Mouse (Mus musculus) liver, embryonic 14.5 days (tissue): ENCODE data around the gene Clcn7. TPM values are rescaled to one million over a fixed set of nuclear protein-coding genes. Genes with fewer than 3 reads are reported as not detected.

ENCODE experiments used
- ATAC-seq: fragments of 200-750 bp; cut with Nextera tagmentation; 2 replicates; pipeline ENCODE4 v1.8.0; 2017; ENCODE audit warnings: moderate number of reproducible peaks, mild to moderate bottlenecking, moderate library complexity; ENCODE audit not compliant: insufficient read depth
- DNase-seq, 3 experiments: peaks; one replicate each; pipeline ENCODE4 v3.0.0-alpha.2; 2012 to 2013; ENCODE audit warnings: low read depth in 3 of 3, low spot score in 3 of 3
- H3K27ac ChIP-seq: fragments of 300-500 bp; sonication (generic); 2 replicates; pipeline ENCODE4 v1.5.1; 2014; ENCODE audit warnings: moderate library complexity, mild to moderate bottlenecking, control low read depth, inconsistent platforms
- H3K27me3 ChIP-seq: fragments of 300-500 bp; sonication (generic); 2 replicates; pipeline ENCODE4 v1.6.1; 2014; ENCODE audit warnings: mild to moderate bottlenecking, low read length, moderate library complexity; ENCODE audit not compliant: control insufficient read depth, insufficient read depth
- H3K36me3 ChIP-seq: fragments of 300-500 bp; sonication (generic); replicated peaks from 2 replicates; pipeline ENCODE4 v1.6.1; 2014; ENCODE audit warnings: low read depth; ENCODE audit not compliant: control insufficient read depth, insufficient read depth
- H3K4me1 ChIP-seq, 2 experiments: fragments of 200-500 bp in 1 of 2; fragments of 300-500 bp in 1 of 2; sonication (generic) in 1 of 2; replicated peaks; 2 replicates each; pipeline ENCODE4 v1.6.1; 2012 to 2014; ENCODE audit warnings: antibody characterized with exemption in 1 of 2, inconsistent platforms in 1 of 2, low read length in 1 of 2; ENCODE audit not compliant: control insufficient read depth in 2 of 2, insufficient read depth in 2 of 2
- H3K4me2 ChIP-seq: fragments of 300-500 bp; sonication (generic); 2 replicates; pipeline ENCODE4 v1.6.1; 2014; ENCODE audit warnings: low read depth, mild to moderate bottlenecking, control low read depth, moderate library complexity
- H3K4me3 ChIP-seq, 2 experiments: fragments of 200-500 bp in 1 of 2; fragments of 300-500 bp in 1 of 2; sonication (generic) in 1 of 2; 2 replicates each; pipeline ENCODE4 v1.5.1; 2012 to 2014; ENCODE audit warnings: low read depth in 2 of 2, low read length in 2 of 2, mild to moderate bottlenecking in 2 of 2, control low read depth in 1 of 2, inconsistent platforms in 1 of 2, moderate library complexity in 1 of 2; ENCODE audit not compliant: insufficient read depth in 1 of 2
- H3K9ac ChIP-seq: fragments of 300-500 bp; sonication (generic); replicated peaks from 2 replicates; pipeline ENCODE4 v1.6.1; 2014; ENCODE audit warnings: mild to moderate bottlenecking, control low read depth, moderate library complexity
- H3K9me3 ChIP-seq: fragments of 300-500 bp; sonication (generic); 2 replicates; pipeline ENCODE4 v1.6.1; 2016; ENCODE audit warnings: low read length, mixed read lengths; ENCODE audit not compliant: control insufficient read depth
- CTCF ChIP-seq: IDR thresholded peaks from 2 replicates; pipeline ENCODE4 v1.5.1; 2016; ENCODE audit warnings: antibody characterized with exemption, low read depth, control low read depth
- EP300 ChIP-seq: IDR thresholded peaks from 2 replicates; pipeline ENCODE4 v1.6.1; 2016; ENCODE audit warnings: antibody characterized with exemption, low read depth
- WGBS: fragments of 180-500 bp; shearing (Covaris S2); extraction: QIAGEN DNeasy Blood & Tissue Kit; methylation state at CpG from one replicate; pipeline ENCODE4 v1.1.7; 2014; ENCODE audit not compliant: insufficient replicate concordance; 5-methylcytosine and 5-hydroxymethylcytosine counted together
- polyA plus RNA-seq, 2 experiments: library from polyadenylated mRNA; depleted of rRNA in 1 of 2; stranded (reverse) in 1 of 2; unstranded in 1 of 2; fragments of >200 nt; fragmentation: Nextera tagmentation in 1 of 2; extraction: Ambion mirVana in 1 of 2; gene quantifications; 2 replicates each; pipeline versions ENCODE4 v1.2.1 to v1.2.3; 2012 to 2014

The Clcn7 gene
- polyA plus RNA-seq, 2 experiments, result 7.9 to 8.8 TPM

- no peaks in the 10 kb centered on the region for H3K4me1 ChIP-seq
- no peak for DNase-seq
Measured at GRCm38 (mm10) chr17:25165970-25166671, 32.9 kb downstream of the Clcn7 start.

GRCm38 (mm10) chr17:25169706-25170105 lies 36.5 kb downstream of the Clcn7 start:
- DNase-seq (no peak), ATAC-seq (no peak)
- Histone ChIP-seq H3K9ac (no peak overlapping the region), H3K9me3 (no peaks in the 10 kb centered on the region), H3K4me3 (no peak overlapping the region), H3K36me3 (no peaks in the 10 kb centered on the region), H3K27ac (no peak overlapping the region), H3K4me1 (no peaks in the 10 kb centered on the region), H3K4me2 (no peak overlapping the region), H3K27me3 (no peaks in the 10 kb centered on the region)
- TF ChIP-seq CTCF, result no peak
- no peak for TF ChIP-seq EP300
- 82% methylated on average over 2 of the region's 2 CpGs for WGBS

More at GRCm38 (mm10) chr17:25165970-25166671, 32.9 kb downstream of the Clcn7 start:
- Histone ChIP-seq H3K9me3 (no peaks in the 10 kb centered on the region), H3K4me2 (no peak overlapping the region), H3K27me3 (no peaks in the 10 kb centered on the region), H3K4me3 (no peak overlapping the region), H3K27ac (no peak overlapping the region), H3K9ac (no peak overlapping the region), H3K36me3 (no peaks in the 10 kb centered on the region)
- 47% methylated on average over 6 of the region's 6 CpGs for WGBS
- TF ChIP-seq CTCF (no peak), EP300 (no peak)
- no peak for ATAC-seq

- ATAC-seq, result no peak
- H3K4me1 ChIP-seq, result peaks cover 8 to 9% of the 10 kb centered on the region in 2 experiments
- 75% methylated on average over 3 of the region's 3 CpGs for WGBS
- H3K27ac ChIP-seq, result no peak overlapping the region
- no peak overlapping the region for H3K4me3 ChIP-seq
- H3K27me3 ChIP-seq, result no peaks in the 10 kb centered on the region; the same call in 1 of the 2 replicates
- TF ChIP-seq CTCF (no peak), EP300 (no peak)
- no peaks in the 10 kb centered on the region for H3K36me3 ChIP-seq
- DNase-seq, result no peak
- H3K9ac ChIP-seq, result no peak overlapping the region
- H3K9me3 ChIP-seq, result no peaks in the 10 kb centered on the region
- no peak overlapping the region for H3K4me2 ChIP-seq
Measured at GRCm38 (mm10) chr17:25172558-25172957, 39.4 kb downstream of the Clcn7 start.

GRCm38 (mm10) chr17:25175411-25175810 lies 42.2 kb downstream of the Clcn7 start, which contains the start of gene Gm38655:
Gene Gm38655, minus strand, starts transcription at chr17:25175471.
- no peaks in the 10 kb centered on the region; the same call in 1 of the 2 replicates for H3K27me3 ChIP-seq
- no peak within 1 kb of the TSS for H3K27ac ChIP-seq
- H3K4me2 ChIP-seq, result peak within 1 kb of the TSS; percentile 20; the same call in 1 of the 2 replicates
- no peak within 1 kb of the TSS for H3K4me3 ChIP-seq
- 45% methylated on average over 9 of the region's 9 CpGs for WGBS
- TF ChIP-seq EP300 (no peak), CTCF (no peak)
- H3K9me3 ChIP-seq, result no peaks in the 10 kb centered on the region
- peak within 1 kb of the TSS; percentile 27; the same call in 1 of the 2 replicates for H3K9ac ChIP-seq
- peaks cover 8 to 9% of the 10 kb centered on the region in 2 experiments for H3K4me1 ChIP-seq
- no peaks in the 10 kb centered on the region for H3K36me3 ChIP-seq
- DNase-seq, result no peak
- ATAC-seq, result no peak; the same call in 1 of the 2 replicates

DNA sequence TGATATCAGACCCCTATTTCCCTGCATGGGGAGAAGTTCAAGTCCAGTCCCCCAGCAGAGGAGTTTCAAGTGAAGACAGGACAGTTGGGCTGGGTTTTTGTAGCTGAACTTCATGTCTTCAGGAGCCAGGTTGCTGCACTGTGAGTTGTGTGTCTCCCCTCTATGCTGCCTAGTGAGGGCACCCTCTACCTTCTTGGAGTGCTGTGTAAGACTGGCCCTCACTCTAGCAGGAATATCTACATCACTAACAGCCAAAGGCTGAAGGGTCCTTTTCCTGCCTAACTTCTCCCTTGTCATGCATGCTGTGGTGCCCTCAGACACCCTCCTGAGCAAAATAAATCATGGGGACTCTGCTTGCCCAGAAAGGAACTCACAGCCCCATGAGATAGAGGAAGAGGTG lies 50.0 kb downstream of the Clcn7 start:
- no peak for DNase-seq
- Histone ChIP-seq H3K4me3 (peak overlapping the region in 1 of 2 experiments; percentile 84; a peak in 2 of 4 replicates), H3K27me3 (no peaks in the 10 kb centered on the region), H3K4me2 (peak overlapping the region; percentile 94), H3K4me1 (peaks cover 13 to 16% of the 10 kb centered on the region in 2 experiments), H3K36me3 (no peaks in the 10 kb centered on the region), H3K27ac (no peak overlapping the region), H3K9me3 (no peaks in the 10 kb centered on the region), H3K9ac (peak overlapping the region; percentile 88; the same call in 1 of the 2 replicates)
- no peak for ATAC-seq
- TF ChIP-seq CTCF (peak; percentile 38; the same call in 1 of the 2 replicates), EP300 (no peak)
